Mouse (Mus musculus) gastrocnemius, postnatal 10 days (tissue): ENCODE measurements around the gene Galnt11. TPM values are rescaled to one million over a fixed set of nuclear protein-coding genes. Genes with fewer than 3 reads are reported as not detected.
"Not testable (repeated sequence)": the region's sequence is repeated elsewhere in the genome, so short reads cannot be mapped to it uniquely, and the experiment has no call there.

Experiments
- DNase-seq: peaks from one replicate; pipeline ENCODE4 v3.0.0; 2021; ENCODE audit warnings: mixed read lengths
- long read RNA-seq, 2 experiments: library from polyadenylated mRNA; stranded (forward); transcript quantifications; one replicate each; pipeline ENCODE4 v2.0.0; 2021
- total RNA-seq, 2 experiments: library from RNA; stranded (reverse); gene quantifications; 2 replicates each; pipeline ENCODE4 v1.2.3; 2021

Gene Galnt11
- 10 to 100 TPM; 17.1 to 19.1 TPM for total RNA-seq
- long read RNA-seq, experiment 1, transcript Galnt11-201 (12 exons, 2,552 nt), result major isoform, 46 of 49 reads
- long read RNA-seq, experiment 1, partial matches to known transcripts, result 0 of 49 reads
- long read RNA-seq, experiment 1, other reads (novel, unspliced or antisense), result 3 of 49 reads
- long read RNA-seq, experiment 2, transcript Galnt11-201 (12 exons, 2,552 nt), result major isoform, 33 of 38 reads
- long read RNA-seq, experiment 2, partial matches to known transcripts, result 2 of 38 reads
- long read RNA-seq, experiment 2, other reads (novel, unspliced or antisense), result 3 of 38 reads

- no peak for DNase-seq
Measured at GRCm38 (mm10) chr5:25221604-25222003, at the start of gene Galnt11. Gene Galnt11, plus strand, starts transcription at chr5:25221904.

GRCm38 (mm10) chr5:25177937-25178336 lies 43.8 kb upstream of the Galnt11 start:
- DNase-seq, result not testable (repeated sequence)

GRCm38 (mm10) chr5:25178543-25178942 lies 43.2 kb upstream of the Galnt11 start:
- not testable (repeated sequence) for DNase-seq

GRCm38 (mm10) chr5:25179284-25179683 lies 42.4 kb upstream of the Galnt11 start:
- DNase-seq, result no peak

- no peak for DNase-seq
Measured at GRCm38 (mm10) chr5:25179936-25180488, 41.7 kb upstream of the Galnt11 start.

GRCm38 (mm10) chr5:25181004-25181531 lies 40.6 kb upstream of the Galnt11 start, which contains the start of gene Galntl5:
Gene Galntl5, plus strand, starts transcription at chr5:25181460.
- no peak for DNase-seq

- no peak for DNase-seq
Measured at GRCm38 (mm10) chr5:25183595-25183994, 38.1 kb upstream of the Galnt11 start.

GRCm38 (mm10) chr5:25184594-25184993 lies 37.1 kb upstream of the Galnt11 start:
- DNase-seq, result no peak

GRCm38 (mm10) chr5:25187727-25188126 lies 34.0 kb upstream of the Galnt11 start:
- no peak for DNase-seq

GRCm38 (mm10) chr5:25188802-25189201 lies 32.9 kb upstream of the Galnt11 start:
- no peak for DNase-seq

GRCm38 (mm10) chr5:25190521-25190920 lies 31.2 kb upstream of the Galnt11 start:
- no peak for DNase-seq

GRCm38 (mm10) chr5:25211872-25212271 lies 9.8 kb upstream of the Galnt11 start:
- DNase-seq, result no peak

- not testable (repeated sequence) for DNase-seq
Measured at GRCm38 (mm10) chr5:25213216-25213615, 8.5 kb upstream of the Galnt11 start.

GRCm38 (mm10) chr5:25215006-25215405 lies 6.7 kb upstream of the Galnt11 start:
- no peak for DNase-seq

GRCm38 (mm10) chr5:25222752-25223702 lies 1.3 kb downstream of the Galnt11 start, which contains the start of gene E130116L18Rik:
Gene E130116L18Rik, minus strand, starts transcription at chr5:25223153.
- peak; percentile 89 for DNase-seq

GRCm38 (mm10) chr5:25224377-25224776 lies 2.7 kb downstream of the Galnt11 start:
- DNase-seq, result not testable (repeated sequence)

GRCm38 (mm10) chr5:25243101-25243500 lies 21.4 kb downstream of the Galnt11 start:
- DNase-seq, result no peak

- DNase-seq, result no peak
Measured at GRCm38 (mm10) chr5:25245806-25246472, 24.2 kb downstream of the Galnt11 start.

- DNase-seq, result no peak
Measured at GRCm38 (mm10) chr5:25246473-25246865, 24.8 kb downstream of the Galnt11 start.

GRCm38 (mm10) chr5:25247036-25247435 lies 25.3 kb downstream of the Galnt11 start:
- no peak for DNase-seq

- no peak for DNase-seq
Measured at GRCm38 (mm10) chr5:25252423-25252822, 30.7 kb downstream of the Galnt11 start.
